ENCODE assay signal across 9 mouse cellular contexts in the genomic region with DNA sequence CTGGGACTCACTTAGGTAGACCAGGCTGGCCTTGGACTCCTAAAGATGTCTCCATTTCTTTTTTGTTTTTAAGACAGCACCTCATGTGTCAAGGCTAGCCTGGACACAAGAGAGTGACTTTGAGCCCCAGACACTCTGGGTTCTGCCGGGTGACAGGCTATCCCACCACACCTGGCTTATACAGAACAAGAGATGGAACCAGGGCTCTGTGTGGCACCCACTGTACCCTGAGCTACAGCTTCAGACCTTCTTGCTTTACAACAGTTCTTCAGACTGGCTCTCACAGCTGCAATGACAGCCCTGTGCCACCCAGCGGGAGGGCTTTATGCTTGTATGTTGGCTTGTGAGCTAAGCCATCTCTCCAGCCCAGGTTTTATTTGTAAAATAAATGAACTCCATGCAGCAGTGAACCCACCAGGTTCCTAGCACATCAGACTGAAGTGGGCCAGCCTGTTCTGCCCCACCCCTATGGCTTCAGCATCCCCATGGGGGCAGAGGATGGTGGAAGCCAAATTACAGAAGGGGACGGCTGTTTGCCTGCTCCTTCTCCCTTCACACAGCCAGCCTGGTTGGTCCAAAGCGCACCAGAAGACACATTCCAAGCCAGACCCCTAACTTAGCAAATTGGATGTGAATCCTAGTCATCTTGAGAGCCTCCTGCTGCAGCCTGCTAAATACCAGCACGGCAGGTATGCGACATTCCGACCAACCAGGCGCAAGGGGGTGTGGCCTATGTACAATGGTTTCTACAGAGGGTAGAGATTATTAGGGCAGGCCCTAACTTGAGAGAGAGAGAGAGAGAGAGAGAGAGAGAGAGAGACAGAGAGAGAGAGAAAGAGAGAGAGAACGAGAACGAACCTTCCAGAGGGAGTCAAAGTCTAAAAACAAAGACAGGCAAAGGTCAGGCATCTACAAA. TPM values are rescaled to one million over a fixed set of nuclear protein-coding genes. Genes with fewer than 3 reads are reported as not detected.
DNase-seq lines count a peak whose midpoint lies in the region; ATAC-seq and TF ChIP-seq lines count a peak whose summit lies in the region.
"Had no signal": no experiment of that assay in that cellular context is flagged by ENCODE, and none has a peak within 500 bp of the region (broad histone marks: within the 10 kb centered on the region; RNA-seq: fewer than 3 reads in every experiment).

No protein-coding gene starts in this region.

- no peaks in the 10 kb centered on the region for H3K9me3 ChIP-seq in heart, embryonic 12.5 days (replicated peaks)
- no peaks in the 10 kb centered on the region for H3K9me3 ChIP-seq in forebrain, embryonic 14.5 days (replicated peaks; ENCODE audit: control insufficient read depth, low read length)
- no peaks in the 10 kb centered on the region for H3K9me3 ChIP-seq in midbrain, embryonic 10.5 days (replicated peaks)
- H3K9me3 ChIP-seq: megakaryocyte, embryonic 14.5 days had no signal

- 41% methylated on average over 10 of the region's 10 CpGs for WGBS in heart, embryonic 12.5 days
- WGBS in forebrain, embryonic 14.5 days: 23% methylated on average over 10 of the region's 10 CpGs
- 46% methylated on average over 10 of the region's 10 CpGs for WGBS in midbrain, embryonic 10.5 days
- 59% methylated on average over 10 of the region's 10 CpGs for WGBS in cerebellum, adult 2 months

- no peak for ATAC-seq in heart, embryonic 12.5 days (ENCODE audit: insufficient number of reproducible peaks, low FRiP score)
- ATAC-seq in forebrain, embryonic 14.5 days: 0 out of 2 replicates have a peak, but pooled peaks have one; percentile 33

- H3K4me2 ChIP-seq in heart, embryonic 12.5 days: no peak overlapping the region
- H3K4me2 ChIP-seq in forebrain, embryonic 14.5 days (ENCODE audit: low read length): no peak overlapping the region

- peaks cover 78% of the 10 kb centered on the region for H3K36me3 ChIP-seq in heart, embryonic 12.5 days
- peaks cover 93% of the 10 kb centered on the region for H3K36me3 ChIP-seq in forebrain, embryonic 14.5 days (ENCODE audit: control insufficient read depth, insufficient read depth, low read length)
- H3K36me3 ChIP-seq in midbrain, embryonic 10.5 days: peaks cover 96% of the 10 kb centered on the region

- no peak for TF ChIP-seq POLR2A in cerebellum, adult 2 months (IDR thresholded peaks at IDR 0.05; ENCODE audit: borderline replicate concordance, insufficient read depth, low read length)

- intact Hi-C loops in left cerebral cortex, postnatal 10 days (cut with DNase I): loop anchor here (2.0 to 5.0 kb wide), 2 partner anchors 46 to 89 kb away; no protein-coding TSS in a partner anchor

- TF ChIP-seq CTCF in cerebellum, adult 2 months (IDR thresholded peaks at IDR 0.05; ENCODE audit: borderline replicate concordance, insufficient read depth, low read depth, low read length): no peak

- no peaks in the 10 kb centered on the region for H3K27me3 ChIP-seq in heart, embryonic 12.5 days (replicated peaks)
- H3K27me3 ChIP-seq in forebrain, embryonic 14.5 days (replicated peaks; ENCODE audit: control insufficient read depth, insufficient read depth, low read length): no peaks in the 10 kb centered on the region
- H3K27me3 ChIP-seq in midbrain, embryonic 10.5 days (ENCODE audit: low read depth, poor library complexity, severe bottlenecking): no peaks in the 10 kb centered on the region
- H3K27me3 ChIP-seq in cerebellum, adult 2 months (ENCODE audit: control insufficient read depth, insufficient read depth, low read length): no peaks in the 10 kb centered on the region
- H3K27me3 ChIP-seq: megakaryocyte, embryonic 14.5 days had no signal

- no peak for DNase-seq in heart, postnatal 4 days
- DNase-seq in ES-CJ7 (ENCODE audit: low read depth, low spot score): peak; percentile 54
- no peak for DNase-seq in forebrain, embryonic 14.5 days (ENCODE audit: low spot score)
- no peak for DNase-seq in midbrain, embryonic 10.5 days (ENCODE audit: low spot score)
- no peak for DNase-seq in left cerebral cortex, postnatal 10 days (ENCODE audit: extremely low spot score in 1 of 2, low spot score in 2 of 2)
- DNase-seq in cerebellum, adult 2 months: no peak
- DNase-seq in right cerebral cortex, postnatal 14 days: no peak

- peaks cover 46% of the 10 kb centered on the region for H3K4me1 ChIP-seq in heart, embryonic 12.5 days (replicated peaks)
- H3K4me1 ChIP-seq in forebrain, embryonic 14.5 days (ENCODE audit: control insufficient read depth, insufficient read depth, low read length): peaks cover 12% of the 10 kb centered on the region; the same call in 1 of the 2 replicates
- peaks cover 35% of the 10 kb centered on the region for H3K4me1 ChIP-seq in midbrain, embryonic 10.5 days
- H3K4me1 ChIP-seq in cerebellum, adult 2 months (ENCODE audit: control insufficient read depth, insufficient read depth, low read length): peaks cover 4% of the 10 kb centered on the region; the same call in 1 of the 2 replicates

- peak overlapping the region; percentile 63 for H3K27ac ChIP-seq in heart, embryonic 12.5 days (ENCODE audit: poor library complexity, severe bottlenecking)
- H3K27ac ChIP-seq in forebrain, embryonic 14.5 days (ENCODE audit: low read depth, low read length): peak overlapping the region; percentile 77
- H3K27ac ChIP-seq in midbrain, embryonic 10.5 days (replicated peaks): peak overlapping the region; percentile 50
- no peak overlapping the region for H3K27ac ChIP-seq in cerebellum, adult 2 months (ENCODE audit: insufficient read depth, low read length)

- H3K4me3 ChIP-seq in heart, embryonic 12.5 days: no peak overlapping the region
- H3K4me3 ChIP-seq in forebrain, embryonic 14.5 days (ENCODE audit: low read depth, low read length): no peak overlapping the region
- no peak overlapping the region for H3K4me3 ChIP-seq in midbrain, embryonic 10.5 days
- no peak overlapping the region for H3K4me3 ChIP-seq in cerebellum, adult 2 months (replicated peaks; ENCODE audit: insufficient read depth, low read depth, low read length)
- H3K4me3 ChIP-seq: megakaryocyte, embryonic 14.5 days had no signal

- H3K9ac ChIP-seq in heart, embryonic 12.5 days: 0 out of 2 replicates have a peak overlapping the region, but pooled peaks have one; percentile 16
- H3K9ac ChIP-seq in forebrain, embryonic 14.5 days (ENCODE audit: low read length): peak overlapping the region; percentile 3

RNA-seq across cellular contexts. Expression of gene Tnrc18, which starts 48.9 kb away (rescaled TPM):
- 31.7 and 34.7 TPM in 2 replicates for polyA plus RNA-seq in heart, embryonic 12.5 days (2016; fragmentation: Nextera tagmentation; extraction: Ambion mirVana)
- 100 to 1,000 TPM; 113 TPM for total RNA-seq in heart, postnatal 4 days (2021)
- polyA plus RNA-seq in forebrain, embryonic 14.5 days (2014; fragmentation: Nextera tagmentation; extraction: Ambion mirVana): 27.5 and 36.6 TPM in 2 replicates
- polyA plus RNA-seq in midbrain, embryonic 10.5 days (2016; fragmentation: Nextera tagmentation; extraction: Ambion mirVana): 18.7 and 23.2 TPM in 2 replicates
- total RNA-seq in left cerebral cortex, postnatal 10 days (2021): 100 to 1,000 TPM; 166 to 177 TPM
- 29.3 and 36.5 TPM in 2 replicates for polyA plus RNA-seq in cerebellum, adult 2 months (2012; rRNA removed)
